Mouse (Mus musculus) brain, embryonic 14.5 days (tissue): ENCODE measurements around the gene Lmo7. TPM values are rescaled to one million over a fixed set of nuclear protein-coding genes. Genes with fewer than 3 reads are reported as not detected.

ENCODE experiments used
- DNase-seq: peaks from one replicate; pipeline ENCODE4 v3.0.0-alpha.2; 2011; ENCODE audit warnings: low read depth
- CTCF ChIP-seq: fragments of 200-500 bp; IDR thresholded peaks from 2 replicates; pipeline ENCODE4 v1.5.1; 2012; ENCODE audit warnings: inconsistent platforms, mild to moderate bottlenecking, moderate library complexity, borderline replicate concordance; ENCODE audit not compliant: insufficient read depth, insufficient read length; ENCODE audit errors: extremely low read depth
- POLR2A ChIP-seq: fragments of 200-500 bp; IDR thresholded peaks from 2 replicates; pipeline ENCODE4 v1.6.1; 2012; ENCODE audit warnings: mild to moderate bottlenecking, inconsistent platforms, borderline replicate concordance; ENCODE audit not compliant: poor library complexity, insufficient read depth, insufficient read length, severe bottlenecking; ENCODE audit errors: extremely low read depth
- polyA plus RNA-seq: library from polyadenylated mRNA; depleted of rRNA; stranded (reverse); fragments of >200 nt; gene quantifications from 2 replicates; pipeline ENCODE4 v1.2.3, GENCODE M21; 2012

Gene Lmo7
- polyA plus RNA-seq, 1 experiment = 3.9 TPM

DNA sequence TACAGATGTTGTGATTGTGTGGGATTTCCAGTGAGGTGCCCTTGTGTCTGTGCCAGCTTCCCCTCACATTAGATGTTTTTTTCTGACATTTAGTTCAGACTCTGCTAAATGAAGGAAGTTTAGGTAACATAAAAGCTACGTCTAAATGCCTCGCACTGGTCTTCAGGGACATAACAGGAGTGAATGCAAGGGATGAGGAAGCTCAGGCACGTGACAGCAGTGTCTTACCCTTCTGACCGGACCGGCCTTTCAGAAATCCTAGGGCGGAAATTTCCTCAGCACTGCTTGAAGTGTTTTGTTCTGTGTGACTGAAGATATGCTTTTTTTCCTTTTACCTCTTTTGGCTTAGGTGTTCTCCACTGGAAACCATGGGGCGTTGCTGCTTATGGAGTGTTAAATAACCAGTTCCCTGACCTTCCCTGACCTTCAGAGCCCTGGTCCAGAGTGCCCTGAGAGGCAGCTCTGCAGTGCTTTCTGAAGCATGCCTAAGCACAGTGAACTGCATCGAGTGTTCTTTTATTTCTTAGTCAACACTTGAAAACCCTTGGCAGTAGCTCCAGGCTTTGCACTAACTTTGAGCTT lies 129.6 kb downstream of the Lmo7 start:
- no peak for TF ChIP-seq CTCF
- TF ChIP-seq POLR2A = no peak

DNA sequence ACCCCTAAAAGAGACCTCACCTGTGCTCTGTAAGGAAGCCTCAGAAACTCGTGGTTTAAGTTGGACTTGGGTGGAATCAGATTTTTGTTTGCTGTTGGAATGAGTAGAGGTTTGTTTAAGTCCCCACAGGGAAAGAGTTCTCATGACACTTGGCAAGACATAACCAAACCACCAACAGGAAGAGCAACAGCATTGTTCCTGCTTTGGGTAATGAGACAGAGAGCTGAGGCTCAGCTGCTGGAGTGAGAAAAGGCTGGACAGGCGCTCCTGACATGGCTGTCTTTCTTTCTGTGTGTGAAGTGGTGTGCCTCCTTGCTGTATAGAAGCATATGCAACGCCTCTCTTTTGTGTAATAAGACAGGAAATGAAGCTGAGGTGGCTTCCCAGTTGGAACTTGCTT lies 132.3 kb downstream of the Lmo7 start:
- no peak for DNase-seq
- TF ChIP-seq POLR2A = no peak
- TF ChIP-seq CTCF = no peak

More for the DNA sequence above, 129.6 kb downstream of the Lmo7 start:
- no peak for DNase-seq

DNA sequence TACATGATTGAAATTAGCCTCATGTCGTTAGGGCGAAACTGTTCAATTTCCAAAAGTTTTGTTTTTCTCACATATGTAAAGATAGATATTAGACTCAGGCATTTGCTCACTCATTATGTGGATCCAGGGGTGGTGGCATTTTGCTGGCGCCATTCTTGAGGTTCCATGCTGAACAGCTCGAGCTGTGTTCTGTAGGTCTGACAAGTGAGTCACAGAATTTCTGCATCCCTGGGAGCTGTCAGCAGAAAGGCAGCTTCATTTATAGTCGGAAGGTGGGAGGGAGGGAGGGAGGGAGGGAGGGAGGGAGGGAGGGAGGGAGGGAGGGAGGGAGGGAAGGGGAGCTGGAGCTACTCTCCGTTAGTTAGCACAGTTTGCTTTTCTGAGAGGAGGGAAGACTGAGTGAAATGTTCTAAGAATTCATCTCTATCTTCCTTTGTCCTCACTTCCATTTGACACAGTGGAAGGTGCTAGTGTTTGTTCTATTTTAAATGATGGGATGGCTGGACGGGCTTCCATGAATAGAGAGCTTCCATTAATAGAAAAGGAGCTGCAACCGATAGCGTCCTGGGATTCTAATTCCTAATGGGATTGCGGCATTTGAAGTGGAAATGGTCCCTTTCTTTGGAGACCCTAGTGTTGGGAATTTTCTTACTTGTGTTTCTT lies 137.4 kb downstream of the Lmo7 start:
- no peak for TF ChIP-seq CTCF
- TF ChIP-seq POLR2A = no peak
- peak; percentile 42 for DNase-seq

DNA sequence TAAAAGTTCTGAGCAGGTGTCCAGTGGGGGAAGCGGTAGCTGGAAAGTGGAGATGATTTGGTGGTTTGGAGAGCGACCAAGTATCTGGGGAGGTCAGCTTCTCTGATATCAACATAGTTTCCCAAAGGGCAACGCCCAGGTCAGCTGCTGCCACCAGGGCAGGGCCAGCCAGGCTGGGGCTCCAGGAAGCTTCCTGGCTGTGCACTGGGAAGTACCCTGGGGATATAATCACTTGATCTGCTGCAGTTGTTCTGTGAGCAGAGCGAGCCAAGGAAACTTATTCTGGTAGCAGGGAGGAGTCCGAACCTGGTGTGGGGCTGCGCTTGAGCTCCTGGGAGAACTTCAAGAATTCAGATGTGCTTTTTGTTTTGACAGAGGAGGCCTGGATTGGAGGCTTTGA lies 139.4 kb downstream of the Lmo7 start:
- no peak for DNase-seq
- TF ChIP-seq POLR2A (no peak), CTCF (no peak)

DNA sequence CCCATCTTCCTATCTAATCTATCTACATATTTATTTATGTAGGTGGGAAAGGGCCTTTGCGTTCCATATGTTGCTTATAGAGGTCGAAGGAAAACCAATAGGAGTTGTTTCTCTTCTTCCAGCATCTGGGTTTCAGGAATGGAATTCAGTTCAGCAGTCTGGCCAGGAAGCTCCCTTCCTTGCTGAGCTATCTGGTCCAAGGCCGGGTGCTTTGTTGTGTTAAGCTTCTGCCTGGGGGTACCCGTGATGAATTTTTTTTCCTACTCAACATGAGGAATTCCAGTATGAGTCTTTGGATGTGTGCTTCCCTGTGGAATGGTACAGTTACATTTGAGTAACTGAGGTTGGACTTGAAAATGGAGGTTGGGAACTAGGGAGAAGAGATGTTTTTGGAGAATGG lies 139.9 kb downstream of the Lmo7 start:
- DNase-seq = no peak
- TF ChIP-seq POLR2A (no peak), CTCF (no peak)

DNA sequence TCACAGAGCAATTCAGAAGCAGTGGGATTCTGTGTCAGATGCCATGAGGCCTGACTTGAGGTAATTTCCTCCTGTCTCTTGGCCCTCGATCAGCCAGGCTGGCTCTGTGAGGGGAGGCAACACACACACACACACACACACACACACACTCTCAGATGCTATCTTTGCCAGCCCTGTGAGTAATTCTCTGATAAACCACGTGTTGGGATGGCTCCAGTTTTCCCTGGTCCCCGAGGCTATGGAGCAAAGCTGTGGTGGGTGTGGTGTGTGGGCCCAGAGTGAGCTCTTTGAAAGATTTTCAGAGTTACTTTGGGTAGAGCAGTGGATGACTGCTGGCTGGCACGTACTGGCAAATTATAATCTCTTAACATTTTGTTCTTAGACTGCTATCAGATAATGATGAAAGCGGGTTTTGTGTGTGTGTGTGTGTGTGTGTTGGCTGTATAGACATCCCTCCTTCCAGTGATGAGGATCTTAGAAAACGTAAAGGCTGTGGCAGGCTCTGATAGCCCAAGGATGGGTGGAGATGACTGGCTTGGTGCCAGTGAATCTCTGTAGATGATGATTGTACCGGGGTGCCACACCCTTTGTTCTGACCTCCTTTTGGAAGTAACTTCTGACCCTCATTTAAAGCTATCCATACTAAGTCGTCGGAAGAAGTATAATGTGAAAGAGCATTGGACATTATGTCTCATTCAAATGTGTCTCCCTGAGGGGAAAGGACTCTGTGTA lies 140.6 kb downstream of the Lmo7 start:
- TF ChIP-seq CTCF = no peak
- TF ChIP-seq POLR2A = no peak
- DNase-seq = peak; percentile 14

DNA sequence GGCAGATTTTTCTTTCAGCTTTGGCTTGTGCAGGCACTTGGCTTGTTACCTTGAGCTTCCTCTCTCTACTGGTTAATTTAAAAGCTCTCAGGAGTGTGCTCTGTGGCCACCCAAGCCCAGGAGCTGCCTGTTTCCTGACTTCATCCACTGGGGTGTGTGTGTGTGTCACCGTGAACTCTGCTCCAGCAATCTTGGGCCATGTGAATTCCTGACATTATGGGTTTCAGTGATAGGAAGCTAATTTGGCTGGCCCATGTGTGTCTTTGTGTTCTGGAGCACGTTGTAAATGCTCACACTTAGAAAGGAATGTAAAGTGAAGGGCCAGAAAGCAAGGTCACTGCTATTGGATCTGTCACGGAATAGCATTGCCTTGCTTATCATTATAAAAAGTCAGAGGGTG lies 143.1 kb downstream of the Lmo7 start:
- no peak for DNase-seq
- TF ChIP-seq POLR2A (no peak), CTCF (no peak)

DNA sequence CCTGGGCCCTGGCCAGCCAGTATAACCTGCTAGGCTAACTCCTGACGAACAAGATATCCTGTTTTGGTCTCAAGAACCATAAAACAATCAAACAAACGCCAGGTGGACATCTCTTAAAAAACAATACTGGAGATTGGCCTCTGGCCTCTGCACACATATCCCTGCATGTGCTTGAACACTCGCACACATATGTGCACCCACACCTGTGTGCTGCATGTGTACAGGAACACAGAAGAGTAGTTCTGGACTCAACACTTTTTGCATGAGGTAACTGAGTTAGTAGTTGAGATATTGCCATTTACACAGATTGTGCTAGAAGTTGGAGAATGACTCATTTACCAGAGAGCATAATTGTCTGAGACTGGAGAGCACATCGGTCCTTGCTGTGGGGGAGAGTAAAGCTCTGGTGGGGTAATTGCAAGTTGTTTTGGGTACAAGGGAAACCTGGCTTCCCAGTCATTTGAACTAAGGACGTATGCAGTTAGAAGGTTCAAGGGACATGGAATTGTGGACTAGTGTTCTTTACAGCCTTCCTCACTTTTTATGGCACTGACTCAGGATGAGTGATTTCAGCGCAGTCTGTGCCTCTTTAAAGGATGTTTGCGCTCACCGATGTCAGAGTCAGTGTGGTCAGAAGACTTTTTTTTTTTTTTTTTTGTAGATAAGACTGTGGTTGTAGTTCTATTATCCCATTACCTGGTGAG lies 148.7 kb downstream of the Lmo7 start:
- no peak for TF ChIP-seq POLR2A
- no peak for TF ChIP-seq CTCF
- no peak for DNase-seq

DNA sequence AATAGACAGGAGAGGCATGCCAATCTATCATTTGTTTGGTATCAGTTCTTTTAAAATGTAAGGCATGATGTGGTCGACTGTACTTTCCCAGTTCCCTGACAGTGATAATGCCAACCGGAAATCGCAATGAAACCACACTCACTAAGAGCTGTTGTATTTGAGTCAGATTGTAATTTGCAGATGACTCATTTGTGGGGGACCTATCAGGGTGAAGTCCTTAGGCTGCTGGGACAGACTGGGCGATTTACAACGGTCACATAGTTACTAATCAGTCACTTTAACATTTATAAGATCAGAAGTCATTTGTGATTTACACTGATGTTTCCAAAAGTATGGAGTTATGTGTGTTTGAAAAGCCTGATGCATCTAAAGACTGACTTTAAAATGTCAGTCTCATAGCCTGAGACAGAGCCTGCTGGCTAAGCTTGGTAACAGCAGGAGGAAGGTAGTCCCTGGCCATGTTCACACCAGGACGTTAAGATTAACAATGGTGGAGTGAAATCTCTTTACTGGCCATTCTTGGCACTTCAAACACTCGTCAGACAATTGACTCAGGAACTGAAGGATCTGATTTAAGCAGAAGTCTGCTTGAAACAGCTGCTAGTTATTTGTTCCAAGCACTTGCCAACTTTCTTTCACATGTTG lies 149.4 kb downstream of the Lmo7 start:
- DNase-seq = peak; percentile 25

DNA sequence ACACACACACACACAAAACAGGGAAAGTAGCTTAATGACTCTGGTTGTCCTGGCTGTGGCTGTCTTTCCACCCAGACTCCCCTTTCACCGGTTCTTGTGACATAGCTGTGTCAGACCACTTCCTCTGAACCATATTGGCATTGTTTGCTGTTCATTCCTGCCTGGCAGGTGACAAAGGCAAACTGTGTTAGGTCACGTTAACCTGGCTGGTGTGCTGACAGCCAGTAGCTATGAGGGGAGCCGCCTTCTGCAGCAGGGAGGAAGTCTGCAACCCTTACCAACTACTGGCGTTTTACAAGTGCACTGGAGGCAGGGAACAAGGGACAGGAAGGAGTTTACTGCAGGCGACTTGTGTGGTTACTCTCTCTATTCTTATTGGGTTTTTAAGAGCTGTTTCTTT lies 153.2 kb downstream of the Lmo7 start:
- DNase-seq = no peak
- TF ChIP-seq CTCF (no peak), POLR2A (no peak)

More for the DNA sequence above, 149.4 kb downstream of the Lmo7 start:
- no peak for TF ChIP-seq POLR2A
- no peak for TF ChIP-seq CTCF

DNA sequence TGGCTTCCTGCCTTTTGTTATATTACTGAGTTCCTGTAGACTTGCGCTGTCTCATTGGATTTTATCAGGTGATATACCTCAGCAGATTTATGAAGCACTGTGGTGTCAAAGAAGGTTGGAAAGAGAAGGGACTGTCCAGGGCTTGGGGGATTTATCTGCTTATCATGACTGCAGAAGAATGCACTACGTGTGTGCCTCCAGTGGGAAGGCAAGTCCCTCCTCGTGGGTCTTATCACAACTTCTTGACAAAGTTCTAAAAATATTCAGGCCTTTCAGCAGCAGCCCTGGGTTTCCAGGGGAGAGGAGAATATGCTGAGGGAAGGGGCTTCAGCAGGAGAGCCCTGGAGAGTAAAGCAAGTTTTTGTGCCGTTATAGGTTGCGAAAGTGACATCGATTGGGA lies 154.0 kb downstream of the Lmo7 start:
- TF ChIP-seq CTCF (no peak), POLR2A (no peak)
- DNase-seq = no peak
